In genomic region chrX:77307374-77307773, GRCm38 (mm10) we compare ENCODE assay signal across 21 mouse cellular contexts.
DNase-seq lines count a peak whose midpoint lies in the region; ATAC-seq and TF ChIP-seq lines count a peak whose summit lies in the region.
"Had no signal": no experiment of that assay in that cellular context is flagged by ENCODE, and none has a peak within 500 bp of the region (broad histone marks: within the 10 kb centered on the region; RNA-seq: fewer than 3 reads in every experiment).

No protein-coding gene starts in this region.

- ATAC-seq in lung, embryonic 14.5 days (ENCODE audit: insufficient read depth), result peak; percentile 79; the same call in 1 of the 2 replicates
- no peak for ATAC-seq in lung, postnatal 0 days
- ATAC-seq in lung, embryonic 15.5 days (ENCODE audit: borderline replicate concordance, extremely low read depth, low FRiP score, low TSS enrichment), result peak; percentile 72; the same call in 1 of the 2 replicates
- ATAC-seq in lung, embryonic 16.5 days (ENCODE audit: low read depth), result peak; percentile 81
- ATAC-seq: activated CD4-positive, CD25-positive, alpha-beta regulatory T cell, adult 4 months; CD4-positive, CD25-positive, alpha-beta regulatory T cell, adult 4 months; Patski had no signal

- no peak overlapping the region for H3K27ac ChIP-seq in lung, embryonic 14.5 days (ENCODE audit: low read depth)
- no peak overlapping the region for H3K27ac ChIP-seq in lung, postnatal 0 days (ENCODE audit: low read length)
- no peak overlapping the region for H3K27ac ChIP-seq in lung, embryonic 15.5 days
- no peak overlapping the region for H3K27ac ChIP-seq in lung, embryonic 16.5 days (ENCODE audit: low read length)

- H3K9me3 ChIP-seq in lung, embryonic 14.5 days (ENCODE audit: low read depth, low read length), result no peaks in the 10 kb centered on the region
- no peaks in the 10 kb centered on the region for H3K9me3 ChIP-seq in lung, postnatal 0 days (ENCODE audit: low read length)
- no peaks in the 10 kb centered on the region for H3K9me3 ChIP-seq in lung, embryonic 15.5 days
- H3K9me3 ChIP-seq in lung, embryonic 16.5 days (ENCODE audit: control insufficient read depth, low read length), result no peaks in the 10 kb centered on the region
- H3K9me3 ChIP-seq: G1E had no signal

- peak; percentile 38 for DNase-seq in lung, embryonic 14.5 days
- no peak for DNase-seq in lung, postnatal 0 days (ENCODE audit: low spot score)
- no peak for DNase-seq in lung, postnatal 14 days
- no peak for DNase-seq in lung, adult 18-20 months
- DNase-seq: adrenal gland, adult 2 months; adrenal gland, adult 8-10 months; adrenal gland, postnatal 10 days; adrenal gland, postnatal 14 days; adrenal gland, postnatal 25 days; adrenal gland, postnatal 36 days; B cell, adult 2 months; cerebellum, adult 11 months; cerebellum, adult 11-12 months; cerebellum, adult 18-20 months had no signal

- 16% methylated on average over 1 of the region's 1 CpGs for WGBS in lung, embryonic 14.5 days
- 24% methylated on average over 1 of the region's 1 CpGs for WGBS in lung, postnatal 0 days
- 37% methylated on average over 1 of the region's 1 CpGs for WGBS in lung, embryonic 15.5 days
- WGBS in lung, embryonic 16.5 days, result 22% methylated on average over 1 of the region's 1 CpGs

- H3K4me1 ChIP-seq in lung, embryonic 14.5 days (ENCODE audit: insufficient read depth), result no peaks in the 10 kb centered on the region
- H3K4me1 ChIP-seq in lung, postnatal 0 days (ENCODE audit: insufficient read depth, low read depth, low read length), result no peaks in the 10 kb centered on the region
- H3K4me1 ChIP-seq in lung, embryonic 15.5 days, result no peaks in the 10 kb centered on the region
- H3K4me1 ChIP-seq in lung, embryonic 16.5 days (replicated peaks; ENCODE audit: control insufficient read depth, insufficient read depth, low read length), result no peaks in the 10 kb centered on the region

- no peak overlapping the region for H3K4me2 ChIP-seq in lung, embryonic 14.5 days
- H3K4me2 ChIP-seq in lung, postnatal 0 days (replicated peaks; ENCODE audit: low read depth, low read length), result no peak overlapping the region
- no peak overlapping the region for H3K4me2 ChIP-seq in lung, embryonic 15.5 days
- no peak overlapping the region for H3K4me2 ChIP-seq in lung, embryonic 16.5 days (ENCODE audit: low read depth, low read length)

- no peak overlapping the region for H3K9ac ChIP-seq in lung, embryonic 14.5 days
- H3K9ac ChIP-seq in lung, postnatal 0 days (replicated peaks; ENCODE audit: low read depth), result no peak overlapping the region
- H3K9ac ChIP-seq in lung, embryonic 15.5 days, result no peak overlapping the region
- no peak overlapping the region for H3K9ac ChIP-seq in lung, embryonic 16.5 days (ENCODE audit: low read length)

- no peak for TF ChIP-seq CTCF in lung, embryonic 14.5 days (IDR thresholded peaks at IDR 0.05; ENCODE audit: low read depth)
- TF ChIP-seq CTCF in lung, postnatal 0 days (IDR thresholded peaks at IDR 0.05), result no peak

- no peak overlapping the region for H3K4me3 ChIP-seq in lung, embryonic 14.5 days (ENCODE audit: low read depth, low read length)
- no peak overlapping the region for H3K4me3 ChIP-seq in lung, postnatal 0 days (ENCODE audit: low read depth, low read length)
- H3K4me3 ChIP-seq in lung, embryonic 15.5 days, result no peak overlapping the region
- H3K4me3 ChIP-seq in lung, embryonic 16.5 days (ENCODE audit: low read length), result no peak overlapping the region

- no peak for TF ChIP-seq EP300 in lung, postnatal 0 days (IDR thresholded peaks at IDR 0.05)

- H3K27me3 ChIP-seq in lung, embryonic 14.5 days (ENCODE audit: insufficient read depth, low read length), result no peaks in the 10 kb centered on the region
- H3K27me3 ChIP-seq in lung, postnatal 0 days (replicated peaks; ENCODE audit: insufficient read depth, low read length), result no peaks in the 10 kb centered on the region
- H3K27me3 ChIP-seq in lung, embryonic 15.5 days, result no peaks in the 10 kb centered on the region
- no peaks in the 10 kb centered on the region for H3K27me3 ChIP-seq in lung, embryonic 16.5 days (ENCODE audit: control insufficient read depth, insufficient read depth, low read depth, low read length)
- H3K27me3 ChIP-seq: CH12.LX had no signal

- H3K36me3 ChIP-seq in lung, embryonic 14.5 days (ENCODE audit: insufficient read depth), result no peaks in the 10 kb centered on the region
- H3K36me3 ChIP-seq in lung, postnatal 0 days (ENCODE audit: insufficient read depth, low read length), result no peaks in the 10 kb centered on the region
- no peaks in the 10 kb centered on the region for H3K36me3 ChIP-seq in lung, embryonic 15.5 days
- no peaks in the 10 kb centered on the region for H3K36me3 ChIP-seq in lung, embryonic 16.5 days (ENCODE audit: control insufficient read depth, insufficient read depth, low read length)
- H3K36me3 ChIP-seq: G1E had no signal
